Mouse (Mus musculus) embryonic facial prominence, embryonic 13.5 days (tissue): Measurements from ENCODE around the gene Gmnc. TPM values are rescaled to one million over a fixed set of nuclear protein-coding genes. Genes with fewer than 3 reads are reported as not detected.

Source experiments
- ATAC-seq: fragments of 200-750 bp; cut with Nextera tagmentation; 2 replicates; pipeline ENCODE4 v1.8.0; 2017; ENCODE audit warnings: low read depth; ENCODE audit not compliant: insufficient number of reproducible peaks, insufficient read depth, low FRiP score, low TSS enrichment
- H3K27ac ChIP-seq: fragments of 300-500 bp; sonication (generic); 2 replicates; pipeline ENCODE4 v1.5.1; 2015; ENCODE audit warnings: moderate library complexity, mild to moderate bottlenecking, inconsistent platforms
- H3K27me3 ChIP-seq: fragments of 300-500 bp; sonication (generic); 2 replicates; pipeline ENCODE4 v1.6.1; 2015; ENCODE audit warnings: mild to moderate bottlenecking, inconsistent platforms
- H3K36me3 ChIP-seq: fragments of 300-500 bp; sonication (generic); 2 replicates; pipeline ENCODE4 v1.6.1; 2015; ENCODE audit warnings: mild to moderate bottlenecking, inconsistent platforms
- H3K4me1 ChIP-seq: fragments of 300-500 bp; sonication (generic); 2 replicates; pipeline ENCODE4 v1.6.1; 2015; ENCODE audit warnings: inconsistent platforms
- H3K4me2 ChIP-seq: fragments of 300-500 bp; sonication (generic); 2 replicates; pipeline ENCODE4 v1.6.1; 2015; ENCODE audit warnings: moderate library complexity, mild to moderate bottlenecking, inconsistent platforms
- H3K4me3 ChIP-seq: fragments of 300-500 bp; sonication (generic); 2 replicates; pipeline ENCODE4 v1.5.1; 2015; ENCODE audit warnings: mild to moderate bottlenecking, inconsistent platforms
- H3K9ac ChIP-seq: fragments of 300-500 bp; sonication (generic); 2 replicates; pipeline ENCODE4 v1.6.1; 2015; ENCODE audit warnings: mild to moderate bottlenecking, inconsistent platforms
- H3K9me3 ChIP-seq: fragments of 300-500 bp; sonication (generic); 2 replicates; pipeline ENCODE4 v1.6.1; 2016; ENCODE audit warnings: inconsistent platforms
- WGBS: fragments of 180-500 bp; shearing (Covaris S2); methylation state at CpG from one replicate; pipeline ENCODE4 v1.1.7; 2015; ENCODE audit warnings: mixed read lengths; 5-methylcytosine and 5-hydroxymethylcytosine counted together
- polyA plus RNA-seq: library from polyadenylated mRNA; unstranded; fragments of >200 nt; fragmentation: Nextera tagmentation; extraction: Ambion mirVana; gene quantifications from 2 replicates; pipeline ENCODE4 v1.2.1, GENCODE M21; 2015

The Gmnc gene
- polyA plus RNA-seq, 1 experiment from 2014 or later, result 0.13 TPM

DNA sequence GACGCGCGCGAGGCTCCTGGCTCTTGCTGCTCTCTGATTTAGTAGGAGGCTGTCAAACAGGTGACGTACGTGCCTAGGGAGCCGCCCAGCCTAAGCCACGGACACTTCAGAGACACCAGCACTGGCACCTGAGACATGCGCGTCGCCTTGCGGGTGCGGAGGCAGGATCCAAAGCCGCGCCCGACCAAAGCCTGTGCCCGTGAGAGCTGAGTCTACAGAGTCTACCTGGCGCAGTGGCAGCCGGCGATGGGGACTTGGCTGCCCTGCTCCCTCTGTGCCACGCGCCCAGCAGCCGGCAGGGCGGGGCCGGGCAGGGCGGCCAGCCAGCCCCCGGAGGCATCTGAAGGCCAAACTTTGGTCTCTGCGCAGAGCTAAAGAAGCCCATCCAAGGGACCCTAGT, 23.5 kb downstream of the Gmnc start:
- Histone ChIP-seq H3K36me3 (no peaks in the 10 kb centered on the region), H3K27ac (no peak overlapping the region), H3K4me2 (peak overlapping the region; percentile 70), H3K9ac (peak overlapping the region; percentile 57), H3K27me3 (peaks cover 24% of the 10 kb centered on the region), H3K9me3 (no peaks in the 10 kb centered on the region), H3K4me3 (peak overlapping the region; percentile 41), H3K4me1 (peaks cover 6% of the 10 kb centered on the region; the same call in 1 of the 2 replicates)
- no peak for ATAC-seq
- WGBS, result under 1% methylated on average over 28 of the region's 28 CpGs

- H3K36me3 ChIP-seq, result no peaks in the 10 kb centered on the region
- H3K9ac ChIP-seq, result no peak overlapping the region
- peaks cover 24% of the 10 kb centered on the region for H3K27me3 ChIP-seq
- no peak overlapping the region for H3K4me2 ChIP-seq
- no peaks in the 10 kb centered on the region for H3K9me3 ChIP-seq
- H3K4me1 ChIP-seq, result peaks cover 6% of the 10 kb centered on the region; the same call in 1 of the 2 replicates
- WGBS, result 91% methylated on average over 2 of the region's 2 CpGs
- no peak overlapping the region for H3K27ac ChIP-seq
- no peak overlapping the region for H3K4me3 ChIP-seq
- ATAC-seq, result no peak
These were observed 24.6 kb downstream of the Gmnc start for GRCm38 (mm10) chr16:26966830-26967229.

DNA sequence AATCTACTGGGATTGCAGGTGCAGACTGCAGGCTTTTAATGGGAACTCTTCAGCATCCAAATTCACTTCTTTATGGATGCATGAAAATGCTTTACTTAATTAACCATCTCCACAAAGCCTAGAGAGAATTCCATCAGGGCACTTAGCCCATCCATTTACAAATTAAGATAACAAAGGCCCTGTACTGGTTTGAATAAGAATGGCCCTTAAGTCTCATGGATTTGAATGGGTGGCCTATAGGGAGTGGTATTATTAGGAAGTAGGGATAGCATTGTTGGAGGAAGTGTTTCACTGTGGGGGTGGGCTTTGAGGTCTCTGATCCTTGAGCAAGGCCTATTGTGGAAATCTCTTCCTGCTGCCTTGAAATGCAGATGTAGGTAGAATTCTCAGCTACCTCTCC, 29.5 kb downstream of the Gmnc start:
- no peaks in the 10 kb centered on the region for H3K4me1 ChIP-seq
- no peak overlapping the region for H3K4me3 ChIP-seq
- no peak overlapping the region for H3K27ac ChIP-seq
- no peaks in the 10 kb centered on the region for H3K36me3 ChIP-seq
- H3K27me3 ChIP-seq, result peaks cover 4% of the 10 kb centered on the region
- H3K9me3 ChIP-seq, result no peaks in the 10 kb centered on the region
- no peak for ATAC-seq
- no peak overlapping the region for H3K4me2 ChIP-seq
- H3K9ac ChIP-seq, result no peak overlapping the region

DNA sequence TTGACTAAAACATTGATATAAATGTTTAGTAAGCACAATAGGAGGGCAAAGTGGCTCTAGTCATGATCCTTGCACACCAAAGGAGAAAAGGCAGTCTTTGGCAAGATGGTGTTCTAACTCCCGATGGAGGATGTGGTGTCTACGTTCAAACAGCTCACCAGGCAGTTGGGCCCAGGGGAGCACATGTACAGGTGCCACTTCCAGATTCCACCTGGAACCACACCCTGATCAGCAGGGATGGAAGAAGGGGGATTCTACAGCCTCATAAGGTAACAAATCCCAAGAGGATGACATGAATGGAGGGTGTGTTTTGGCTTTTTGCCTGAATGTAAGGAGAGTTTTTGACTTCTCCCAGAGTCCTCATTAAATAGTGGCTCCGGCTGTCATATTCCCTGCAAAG, 39.9 kb downstream of the Gmnc start:
- ATAC-seq, result 0 out of 2 replicates have a peak, but pooled peaks have one; percentile 20
- Histone ChIP-seq H3K9ac (no peak overlapping the region), H3K27ac (no peak overlapping the region), H3K4me1 (no peaks in the 10 kb centered on the region), H3K9me3 (no peaks in the 10 kb centered on the region), H3K36me3 (no peaks in the 10 kb centered on the region), H3K4me2 (no peak overlapping the region), H3K4me3 (no peak overlapping the region), H3K27me3 (no peaks in the 10 kb centered on the region)
- 78% methylated on average over 3 of the region's 3 CpGs for WGBS

DNA sequence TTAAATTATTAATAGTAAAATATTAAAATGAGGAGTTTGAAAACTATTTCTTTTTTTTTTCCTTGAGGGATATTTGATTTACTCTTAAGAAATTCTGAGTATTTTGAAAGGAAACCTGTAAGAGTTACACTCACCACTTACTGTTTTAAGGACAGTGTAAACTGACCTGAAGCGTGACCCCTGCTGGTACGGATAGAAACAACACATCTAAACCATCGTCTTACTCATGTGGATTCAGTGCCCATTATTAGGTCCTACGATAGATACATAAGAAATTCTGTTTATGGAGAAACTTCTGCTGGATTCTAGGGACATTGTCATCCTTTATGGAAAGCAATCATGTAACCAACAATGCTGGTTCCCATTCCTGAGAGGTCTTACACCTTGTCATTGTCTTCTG, 41.2 kb downstream of the Gmnc start:
- H3K9me3 ChIP-seq, result no peaks in the 10 kb centered on the region
- ATAC-seq, result no peak
- 48% methylated on average over 4 of the region's 4 CpGs for WGBS

DNA sequence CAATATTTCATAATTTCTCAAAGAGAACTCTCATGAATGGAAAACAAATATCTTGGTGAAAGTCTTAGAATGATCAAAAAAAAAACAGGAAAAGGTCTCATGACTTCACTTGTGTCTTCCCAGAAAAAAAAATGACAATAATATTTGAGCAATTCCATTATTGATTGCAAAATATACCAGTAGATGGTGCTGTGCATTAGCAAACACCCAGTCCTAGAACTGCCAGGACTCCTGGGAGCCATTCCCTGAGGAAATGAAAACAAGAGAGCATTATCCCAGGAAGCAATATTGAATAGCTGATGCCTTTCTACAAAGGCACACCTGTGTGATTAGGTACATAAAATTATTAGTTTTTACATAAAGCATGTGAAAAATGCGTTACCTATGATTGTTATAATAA, 87.5 kb downstream of the Gmnc start:
- H3K9ac ChIP-seq, result no peak overlapping the region

More for the DNA sequence above, 41.2 kb downstream of the Gmnc start:
- H3K4me1 ChIP-seq, result no peaks in the 10 kb centered on the region
- H3K4me3 ChIP-seq, result no peak overlapping the region
- H3K4me2 ChIP-seq, result no peak overlapping the region
- H3K27ac ChIP-seq, result no peak overlapping the region
- no peaks in the 10 kb centered on the region for H3K27me3 ChIP-seq
- H3K36me3 ChIP-seq, result no peaks in the 10 kb centered on the region
- no peak overlapping the region for H3K9ac ChIP-seq

GRCm38 (mm10) chr16:26901471-26901870, 90.0 kb downstream of the Gmnc start:
- no peaks in the 10 kb centered on the region for H3K4me1 ChIP-seq
- no peak overlapping the region for H3K9ac ChIP-seq
- H3K36me3 ChIP-seq, result no peaks in the 10 kb centered on the region
- ATAC-seq, result no peak
- H3K27ac ChIP-seq, result no peak overlapping the region
- no peaks in the 10 kb centered on the region for H3K27me3 ChIP-seq
- 42% methylated on average over 4 of the region's 4 CpGs for WGBS
- H3K9me3 ChIP-seq, result no peaks in the 10 kb centered on the region
- H3K4me2 ChIP-seq, result no peak overlapping the region
- H3K4me3 ChIP-seq, result no peak overlapping the region

More for the DNA sequence above, 87.5 kb downstream of the Gmnc start:
- H3K9me3 ChIP-seq, result no peaks in the 10 kb centered on the region
- ATAC-seq, result no peak
- H3K27ac ChIP-seq, result no peak overlapping the region
- H3K4me1 ChIP-seq, result no peaks in the 10 kb centered on the region
- H3K4me3 ChIP-seq, result no peak overlapping the region
- 76% methylated on average over 1 of the region's 1 CpGs for WGBS
- H3K27me3 ChIP-seq, result no peaks in the 10 kb centered on the region
- no peak overlapping the region for H3K4me2 ChIP-seq
- H3K36me3 ChIP-seq, result no peaks in the 10 kb centered on the region

GRCm38 (mm10) chr16:26886337-26886736, 105.1 kb downstream of the Gmnc start:
- Histone ChIP-seq H3K36me3 (no peaks in the 10 kb centered on the region), H3K4me3 (no peak overlapping the region), H3K9me3 (no peaks in the 10 kb centered on the region), H3K4me1 (no peaks in the 10 kb centered on the region), H3K4me2 (no peak overlapping the region), H3K9ac (no peak overlapping the region), H3K27me3 (no peaks in the 10 kb centered on the region), H3K27ac (no peak overlapping the region)
- WGBS, result 71% methylated on average over 4 of the region's 4 CpGs
- no peak for ATAC-seq

- no peak overlapping the region for H3K9ac ChIP-seq
- no peaks in the 10 kb centered on the region for H3K4me1 ChIP-seq
- 65% methylated on average over 3 of the region's 3 CpGs for WGBS
- H3K36me3 ChIP-seq, result no peaks in the 10 kb centered on the region
- H3K9me3 ChIP-seq, result no peaks in the 10 kb centered on the region
- no peak for ATAC-seq
- no peaks in the 10 kb centered on the region for H3K27me3 ChIP-seq
- H3K27ac ChIP-seq, result no peak overlapping the region
- no peak overlapping the region for H3K4me3 ChIP-seq
- no peak overlapping the region for H3K4me2 ChIP-seq
These were observed 114.6 kb downstream of the Gmnc start for GRCm38 (mm10) chr16:26876885-26877284.
